Mouse (Mus musculus): ENCODE measurements at regions not wholly inside any gene's neighbourhood (a gene's known extent, or its start where the extent isn't known, plus 50 kb on each side); places are given as distances from the start of the nearest gene placed in this dataset.

- in situ Hi-C loops (cut with MboI, MseI): no loop called here
These were observed 110.8 kb upstream of the Tsc22d2 start for GRCm38 (mm10) chr3:58303746-58304145.

GRCm38 (mm10) chr3:58309601-58310000 lies 104.9 kb upstream of the Tsc22d2 start:
- in situ Hi-C loops (cut with MboI, MseI): no loop called here

GRCm38 (mm10) chr3:58310390-58310789 lies 104.1 kb upstream of the Tsc22d2 start:
- in situ Hi-C loops (cut with MboI, MseI): no loop called here

DNA sequence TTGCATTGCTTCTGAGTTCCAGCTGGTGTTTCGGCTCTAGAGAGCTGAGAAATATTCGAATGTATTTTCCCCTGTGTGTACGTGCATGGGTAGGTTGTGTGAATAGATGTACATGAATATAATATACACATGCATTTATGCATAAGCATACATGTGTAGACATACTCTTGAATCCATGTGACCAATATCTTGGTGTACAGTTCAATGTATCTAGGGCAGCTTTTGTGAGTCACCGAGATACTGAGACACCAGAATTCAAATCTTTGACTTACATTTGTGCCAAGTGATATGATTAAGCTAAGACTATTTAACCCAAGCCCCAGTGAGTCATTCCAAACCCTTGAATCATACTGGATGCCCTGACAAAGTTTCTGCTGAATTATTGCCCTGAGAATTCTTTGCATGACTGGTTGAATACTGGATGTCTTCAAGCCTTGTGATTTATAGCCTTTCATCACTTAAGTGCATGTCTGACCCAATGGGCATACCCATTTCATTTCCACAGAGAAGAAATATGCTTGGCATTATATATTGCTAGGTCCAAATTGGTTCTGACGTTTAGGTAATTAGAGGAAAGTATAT lies 103.3 kb upstream of the Tsc22d2 start:
- in situ Hi-C loops (cut with MboI, MseI): no loop called here

- in situ Hi-C loops (cut with MboI, MseI): no loop called here
These were observed 101.9 kb upstream of the Tsc22d2 start for GRCm38 (mm10) chr3:58312623-58313022.

GRCm38 (mm10) chr3:58315236-58315635 lies 99.3 kb upstream of the Tsc22d2 start:
- in situ Hi-C loops (cut with MboI, MseI): no loop called here

DNA sequence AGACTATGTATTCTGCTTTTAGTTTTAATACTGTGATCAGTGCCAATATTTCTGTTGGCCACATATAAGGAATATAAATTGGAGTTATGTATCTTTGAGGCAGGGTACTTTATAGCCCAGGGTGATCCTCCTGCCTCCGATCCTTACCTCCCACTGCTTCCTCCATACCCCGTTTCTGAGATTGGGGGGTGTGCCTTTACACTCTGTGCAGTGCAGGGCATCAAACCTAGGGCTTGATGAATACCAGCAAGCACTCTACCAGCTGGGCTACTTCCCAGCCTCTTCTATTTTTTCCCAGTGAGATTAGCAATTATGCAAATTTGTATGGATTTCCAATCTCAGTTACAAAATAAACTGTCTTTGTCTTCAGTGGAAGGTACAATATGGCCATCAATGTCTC lies 97.3 kb upstream of the Tsc22d2 start:
- in situ Hi-C loops (cut with MboI, MseI): no loop called here

- in situ Hi-C loops (cut with MboI, MseI): no loop called here
These were observed 95.8 kb upstream of the Tsc22d2 start for GRCm38 (mm10) chr3:58318756-58319155.

DNA sequence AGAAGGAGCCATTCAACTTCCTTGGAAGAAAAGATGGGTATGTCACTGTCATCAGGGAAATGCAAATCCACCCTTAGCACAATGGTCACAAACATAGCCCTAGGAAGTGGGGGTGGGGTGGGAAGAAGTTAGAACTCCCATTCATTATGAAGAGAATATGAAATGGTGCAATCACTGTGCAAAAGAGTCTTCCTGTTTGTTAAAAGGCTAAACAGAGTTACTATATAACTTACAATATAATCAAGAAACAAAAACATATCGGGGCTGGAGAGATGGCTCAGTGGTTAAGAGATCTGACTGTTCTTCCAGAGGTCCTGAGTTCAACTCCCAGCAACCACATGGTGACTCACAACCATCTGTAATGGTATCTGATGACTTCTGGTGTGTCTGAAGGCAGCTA lies 95.1 kb upstream of the Tsc22d2 start:
- in situ Hi-C loops (cut with MboI, MseI): no loop called here

GRCm38 (mm10) chr3:58320812-58321211 lies 93.7 kb upstream of the Tsc22d2 start:
- in situ Hi-C loops (cut with MboI, MseI): loop anchor here (10.0 kb wide), 1 partner anchor 866 kb away; no protein-coding TSS in a partner anchor

DNA sequence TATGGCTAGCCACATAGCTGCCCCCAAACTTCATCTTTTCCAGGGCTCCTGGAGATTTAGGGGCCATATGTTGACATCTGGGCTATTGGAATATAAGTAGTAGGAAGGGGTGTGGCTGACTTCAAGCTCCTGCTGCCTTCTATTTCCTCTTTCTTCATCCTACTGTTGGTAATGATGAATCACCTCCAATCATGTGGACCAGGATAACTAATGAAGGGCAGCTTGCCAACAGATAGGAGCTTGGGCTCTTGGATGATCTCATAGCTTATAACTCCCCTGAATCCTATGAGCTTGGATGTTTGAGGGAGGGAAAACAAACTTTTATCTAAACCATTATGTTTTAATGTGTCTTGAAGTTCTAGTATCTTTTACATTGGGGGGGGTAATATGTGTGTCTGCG lies 92.2 kb upstream of the Tsc22d2 start:
- in situ Hi-C loops (cut with MboI, MseI): loop anchor here (10.0 kb wide), 1 partner anchor 868 kb away; no protein-coding TSS in a partner anchor

DNA sequence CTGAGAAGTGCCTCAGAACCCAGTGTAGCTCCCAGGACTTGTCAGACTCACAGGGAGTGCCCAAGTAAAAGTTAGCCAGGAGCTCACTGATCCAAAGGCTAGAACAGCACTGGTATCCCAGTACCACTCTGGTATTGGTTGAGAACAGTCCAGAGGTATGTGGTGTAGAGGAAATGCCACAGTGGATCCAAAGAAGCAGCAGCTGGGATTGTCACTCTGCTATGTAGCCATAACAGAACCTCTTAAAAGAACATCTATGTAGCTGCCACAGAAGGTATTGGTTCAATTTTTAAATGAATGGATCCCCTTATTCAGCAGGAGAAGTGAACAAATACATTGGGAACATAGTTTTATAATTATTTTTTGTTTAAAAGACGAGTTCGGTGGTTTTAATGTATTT lies 86.8 kb upstream of the Tsc22d2 start:
- in situ Hi-C loops (cut with MboI, MseI): loop anchor here (10.0 kb wide), 1 partner anchor 873 kb away; no protein-coding TSS in a partner anchor

DNA sequence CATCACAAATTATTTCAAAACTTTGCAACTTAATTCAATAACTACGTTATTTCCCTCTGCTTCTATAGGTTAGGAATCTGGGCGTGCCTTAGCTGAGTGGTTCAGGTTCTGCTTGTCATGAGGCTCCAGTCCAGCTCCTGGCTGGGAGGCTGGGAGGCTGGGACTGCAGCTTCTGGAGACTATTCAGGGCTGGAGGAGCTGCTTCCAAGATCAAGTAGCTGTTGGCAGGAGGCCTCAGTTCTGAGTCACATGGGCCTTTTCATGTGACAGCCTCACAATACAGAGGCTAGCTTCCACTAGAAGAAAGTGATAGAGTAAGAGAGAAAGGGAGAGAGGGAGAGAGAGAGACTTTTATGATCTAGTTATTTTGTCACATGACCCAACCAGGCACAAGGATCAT lies 84.3 kb upstream of the Tsc22d2 start:
- in situ Hi-C loops (cut with MboI, MseI): no loop called here

- in situ Hi-C loops (cut with MboI, MseI): no loop called here
These were observed 80.5 kb upstream of the Tsc22d2 start for GRCm38 (mm10) chr3:58333997-58334396.

DNA sequence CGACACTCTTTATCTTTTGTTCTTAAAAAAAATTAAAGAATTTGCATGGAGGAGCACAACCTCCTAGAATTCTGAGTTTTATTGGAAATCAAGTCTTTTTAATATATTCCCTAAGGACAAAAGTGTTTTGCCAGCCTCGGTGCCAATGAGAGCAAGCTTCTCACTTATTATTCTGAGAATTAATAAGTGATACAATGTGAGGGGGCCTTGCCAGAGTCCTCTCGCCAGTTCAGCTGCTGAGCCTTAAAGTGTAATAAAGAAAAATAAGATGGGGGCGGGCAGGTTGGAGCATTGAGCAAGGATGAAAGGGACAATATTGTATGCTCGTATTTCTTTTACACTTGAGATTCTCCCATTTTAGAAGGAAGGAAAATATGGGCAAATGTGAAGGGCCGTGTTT lies 79.2 kb upstream of the Tsc22d2 start:
- in situ Hi-C loops (cut with MboI, MseI): no loop called here

GRCm38 (mm10) chr3:58336135-58336534 lies 78.4 kb upstream of the Tsc22d2 start:
- in situ Hi-C loops (cut with MboI, MseI): no loop called here

- in situ Hi-C loops (cut with MboI, MseI): no loop called here
These were observed 77.9 kb upstream of the Tsc22d2 start for GRCm38 (mm10) chr3:58336590-58336989.

GRCm38 (mm10) chr3:58338976-58339375 lies 75.5 kb upstream of the Tsc22d2 start:
- in situ Hi-C loops (cut with MboI, MseI): no loop called here

DNA sequence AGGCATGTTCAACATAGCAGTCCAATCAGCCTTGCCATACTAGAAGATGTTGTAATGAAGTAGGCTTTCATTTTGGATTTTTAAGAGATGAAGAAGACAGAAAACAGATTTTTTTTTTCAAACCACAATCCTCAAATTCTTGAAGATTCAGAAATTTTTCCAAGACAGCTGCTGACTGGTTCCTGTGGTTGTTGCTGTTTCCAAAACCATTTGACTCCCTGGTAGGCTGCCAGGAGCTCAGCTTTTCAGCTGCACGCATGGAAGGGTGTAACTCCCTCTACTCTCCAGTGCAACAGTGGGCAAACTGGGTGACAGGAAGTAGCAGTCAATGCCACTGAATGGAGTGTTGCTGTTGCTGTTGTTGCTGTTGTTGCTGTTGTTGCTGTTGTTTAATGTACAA lies 72.4 kb upstream of the Tsc22d2 start:
- in situ Hi-C loops (cut with MboI, MseI): no loop called here

DNA sequence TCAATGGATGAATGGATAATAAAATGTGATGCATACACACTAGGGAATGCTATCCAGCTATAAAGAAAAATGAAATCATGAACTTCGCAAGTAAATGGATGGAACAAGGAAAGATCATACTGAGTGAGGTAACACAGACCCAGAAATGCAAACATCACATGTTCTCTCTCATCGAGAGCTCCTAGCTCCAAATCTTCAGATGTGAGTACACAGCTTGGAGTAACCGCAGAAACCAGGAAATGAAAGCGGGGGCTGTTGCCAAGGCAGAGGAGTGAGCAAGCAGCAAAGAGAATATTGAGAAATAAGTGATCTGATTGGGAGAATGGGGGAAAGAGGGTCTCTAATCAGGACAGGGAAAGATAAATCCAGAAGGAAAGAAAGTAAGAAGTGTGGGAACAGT lies 52.0 kb upstream of the Tsc22d2 start:
- in situ Hi-C loops (cut with MboI, MseI): no loop called here

DNA sequence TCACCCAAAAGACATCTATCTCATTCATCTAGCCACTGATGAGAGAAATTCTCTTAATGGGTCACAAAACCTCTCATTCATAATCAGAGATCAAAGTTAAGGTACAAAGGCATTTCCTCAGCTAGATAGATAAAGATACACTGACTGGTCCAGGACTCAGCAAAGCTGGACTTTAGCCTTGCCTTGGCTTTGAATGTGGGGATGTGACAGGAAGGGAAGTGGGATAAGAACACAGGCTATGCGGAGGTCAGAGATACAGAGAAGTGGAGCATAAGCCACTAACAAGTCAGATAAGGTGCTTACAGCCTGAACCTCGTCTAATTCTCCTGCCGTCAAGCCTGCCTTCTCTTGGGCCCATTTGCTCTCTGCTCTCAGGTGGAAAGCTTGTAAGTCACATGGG lies 50.0 kb upstream of the Tsc22d2 start:
- in situ Hi-C loops (cut with MboI, MseI): no loop called here
